Mouse (Mus musculus) C2C12 (cell line): ENCODE measurements around the gene Zfp365.

ENCODE experiments used
- CTCF ChIP-seq: IDR thresholded peaks from one replicate; pipeline ENCODE4 v1.5.1; 2011; ENCODE audit not compliant: control insufficient read depth, insufficient read depth, insufficient read length
- MAX ChIP-seq: IDR thresholded peaks from one replicate; pipeline ENCODE4 v1.6.1; 2011; ENCODE audit warnings: mild to moderate bottlenecking, control low read depth

DNA sequence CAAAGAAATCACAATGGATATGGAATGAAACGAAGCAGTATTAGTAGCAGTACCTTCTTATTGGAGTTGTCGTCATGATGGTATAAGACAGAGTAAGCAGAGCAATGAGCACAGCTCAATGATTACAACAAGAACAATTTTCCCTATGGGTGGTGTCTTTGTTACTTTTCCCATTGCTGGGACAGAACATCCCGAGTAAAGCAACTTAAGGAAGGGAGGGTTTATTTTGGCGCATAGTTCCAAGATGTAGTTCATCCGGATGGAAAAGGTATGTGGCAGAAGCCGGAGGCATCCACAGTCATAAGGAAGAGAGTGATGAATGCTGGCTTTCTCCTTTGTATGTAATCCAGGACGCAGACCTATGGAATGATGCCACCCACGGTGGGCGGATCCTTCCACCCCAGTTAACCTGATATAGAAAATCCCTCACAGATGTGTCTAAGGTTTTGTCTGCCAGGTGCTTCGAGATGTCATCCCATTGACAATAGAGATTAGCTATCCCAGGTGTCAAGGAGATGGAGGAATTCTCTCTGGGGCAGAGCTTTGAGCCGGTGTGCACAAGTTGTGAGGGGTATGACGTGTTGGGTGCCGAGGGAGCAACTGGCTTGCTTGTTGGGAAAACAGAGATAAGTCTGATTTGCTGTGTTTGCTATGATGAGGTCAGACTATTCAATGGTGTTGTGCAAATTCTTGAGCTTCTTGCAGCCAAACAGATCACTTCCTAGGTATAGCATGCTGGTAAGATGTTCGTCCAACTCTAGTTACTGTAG is 55.5 kb downstream of the Zfp365 start:
- TF ChIP-seq CTCF (no peak), MAX (no peak)
